Mouse (Mus musculus): ENCODE data around the gene Ccdc38.

Ccdc38 gene

GRCm38 (mm10) chr10:93608051-93608450 is 67.6 kb downstream of the Ccdc38 start:
- no peak for DNase-seq (ENCODE audit: low spot score in 2 of 2)

GRCm38 (mm10) chr10:93609236-93609635 is 68.8 kb downstream of the Ccdc38 start:
- DNase-seq (ENCODE audit: low spot score in 2 of 2): no peak

GRCm38 (mm10) chr10:93610896-93611295 is 70.5 kb downstream of the Ccdc38 start:
- no peak for DNase-seq (ENCODE audit: low spot score in 2 of 2)

GRCm38 (mm10) chr10:93611419-93612007 is 71.1 kb downstream of the Ccdc38 start:
- DNase-seq (ENCODE audit: low spot score in 2 of 2): peak in 1 of 2 experiments; percentile 12

- DNase-seq (ENCODE audit: low spot score in 2 of 2): no peak
These were observed 74.4 kb downstream of the Ccdc38 start for GRCm38 (mm10) chr10:93614850-93615249.

GRCm38 (mm10) chr10:93620438-93621179 is 80.2 kb downstream of the Ccdc38 start:
- no peak for DNase-seq (ENCODE audit: low spot score in 2 of 2)

- no peak for DNase-seq (ENCODE audit: low spot score in 2 of 2)
These were observed 83.3 kb downstream of the Ccdc38 start for GRCm38 (mm10) chr10:93623725-93624124.

- no peak for DNase-seq (ENCODE audit: low spot score in 2 of 2)
These were observed 83.7 kb downstream of the Ccdc38 start for GRCm38 (mm10) chr10:93624151-93624550.

- no peak for DNase-seq (ENCODE audit: low spot score in 2 of 2)
These were observed 89.9 kb downstream of the Ccdc38 start for GRCm38 (mm10) chr10:93630310-93630709.

- no peak for DNase-seq (ENCODE audit: low spot score in 2 of 2)
These were observed 91.7 kb downstream of the Ccdc38 start for GRCm38 (mm10) chr10:93632086-93632485.

- peak in 1 of 2 experiments; percentile 16 for DNase-seq (ENCODE audit: low spot score in 2 of 2)
These were observed 93.1 kb downstream of the Ccdc38 start for GRCm38 (mm10) chr10:93633563-93633962.
